Mouse (Mus musculus): ENCODE measurements around the gene Atxn1. TPM values are rescaled to one million over a fixed set of nuclear protein-coding genes. Genes with fewer than 3 reads are reported as not detected.

Atxn1 gene
- polyA plus RNA-seq (2012; rRNA removed) = 12.4 and 17.5 TPM in 2 replicates

DNA sequence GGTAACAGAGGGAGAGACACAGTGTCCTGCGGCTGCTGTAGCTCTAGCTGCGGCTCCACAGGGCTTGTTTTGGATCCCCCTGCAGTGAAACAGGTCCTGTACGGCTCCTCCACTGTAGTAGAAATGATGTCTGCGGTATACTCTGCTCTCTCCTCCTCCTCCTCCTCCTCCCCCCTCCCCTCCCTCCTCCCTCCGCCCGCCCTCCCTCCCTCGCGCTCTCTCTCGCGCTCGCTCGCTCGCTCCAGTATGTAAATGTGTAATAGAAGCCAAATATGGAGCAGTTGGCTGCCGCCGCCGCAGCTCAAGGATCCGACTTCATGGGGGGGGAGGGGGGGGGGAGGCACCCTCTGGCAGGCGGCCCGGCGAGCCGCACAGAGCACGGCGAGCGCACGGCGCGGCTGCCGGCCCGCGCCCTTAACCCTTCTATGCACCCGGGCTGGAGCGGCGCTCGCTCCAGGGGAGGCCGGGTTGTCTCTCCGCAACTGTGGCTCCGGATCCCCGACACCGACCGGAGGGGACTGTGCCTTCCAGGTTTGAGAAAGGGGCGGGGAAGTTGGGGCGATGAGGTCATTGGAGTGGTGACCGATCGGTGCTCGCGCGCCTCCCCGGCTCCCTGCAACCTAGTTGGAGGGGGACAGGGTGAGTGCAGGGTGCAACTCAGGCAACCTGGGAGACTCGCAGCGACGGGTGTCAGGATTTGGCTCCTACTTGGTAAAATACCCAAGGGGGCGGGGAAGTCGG, at the start of gene Atxn1:
Gene Atxn1 (minus strand): TSS at position 156 of the 741 bp plus-strand sequence.
- DNase-seq (ENCODE audit: low spot score) = peak; percentile 80

DNA sequence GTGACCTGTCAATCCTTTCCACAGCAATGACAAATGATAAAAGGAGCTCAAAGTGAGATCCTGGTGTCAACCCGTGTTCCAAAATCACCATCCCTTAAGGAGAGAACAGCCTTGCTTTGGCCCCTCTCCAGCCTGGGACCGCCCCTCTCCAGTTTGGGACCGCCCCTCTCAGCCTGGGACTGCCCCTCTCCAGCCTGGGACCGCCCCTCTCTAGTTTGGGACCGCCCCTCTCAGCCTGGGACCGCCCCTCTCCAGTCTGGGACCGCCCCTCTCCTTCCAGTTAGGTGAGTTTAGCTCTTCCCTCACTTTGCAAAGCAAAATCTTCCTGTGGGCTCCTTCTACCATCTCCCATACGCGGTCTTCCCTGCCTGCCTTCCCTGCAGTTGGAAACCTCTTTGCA, 46.4 kb upstream of the Atxn1 start:
- DNase-seq (ENCODE audit: low spot score) = no peak

- DNase-seq (ENCODE audit: low spot score) = no peak
Observed at GRCm38 (mm10) chr13:46010075-46010474, 45.3 kb upstream of the Atxn1 start.

- DNase-seq (ENCODE audit: low spot score) = no peak
Observed at GRCm38 (mm10) chr13:46008831-46009666, 44.2 kb upstream of the Atxn1 start.

DNA sequence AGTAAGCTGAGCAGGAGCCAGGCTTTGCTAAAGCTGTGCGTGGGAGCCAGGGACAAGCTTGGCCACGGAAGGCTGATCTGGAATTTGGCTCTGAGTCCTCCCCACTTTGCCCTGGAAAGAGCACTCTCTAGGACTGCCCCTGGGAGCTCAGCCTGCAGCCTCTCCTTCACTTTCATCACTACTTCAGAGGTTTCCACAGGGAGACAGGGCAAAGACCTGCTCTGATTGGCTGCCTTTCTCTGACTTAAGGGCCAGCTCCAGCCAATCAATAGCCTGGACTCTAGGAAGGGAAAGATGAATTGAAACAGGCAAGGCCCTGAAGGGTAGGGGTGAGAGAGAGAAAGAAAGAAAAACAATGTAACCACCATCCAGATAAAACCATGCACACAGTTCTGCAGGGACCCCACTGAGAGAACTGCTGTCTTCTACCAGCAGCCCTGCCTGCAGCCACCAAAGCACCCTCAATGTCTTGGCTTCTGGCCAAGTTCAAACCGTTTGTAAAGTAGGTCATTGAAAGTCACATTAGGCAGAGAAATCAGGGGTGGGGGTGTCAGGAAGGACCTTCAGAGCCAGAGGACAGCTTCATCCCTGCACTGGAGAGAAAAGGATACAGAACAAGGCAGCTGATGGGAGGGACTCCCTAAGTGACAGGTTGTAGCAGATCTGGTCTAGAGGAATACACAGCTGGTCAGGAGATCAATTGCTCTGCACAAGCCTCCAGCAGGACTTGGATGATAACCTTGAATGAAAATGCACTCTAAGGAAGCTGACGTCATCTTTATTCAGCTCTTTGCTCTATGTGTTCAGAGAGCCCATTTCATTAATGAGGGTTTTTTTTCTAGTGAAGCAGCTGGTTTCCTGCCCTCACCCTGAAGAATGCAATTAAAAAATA, 41.6 kb upstream of the Atxn1 start:
- DNase-seq (ENCODE audit: low spot score) = no peak

DNA sequence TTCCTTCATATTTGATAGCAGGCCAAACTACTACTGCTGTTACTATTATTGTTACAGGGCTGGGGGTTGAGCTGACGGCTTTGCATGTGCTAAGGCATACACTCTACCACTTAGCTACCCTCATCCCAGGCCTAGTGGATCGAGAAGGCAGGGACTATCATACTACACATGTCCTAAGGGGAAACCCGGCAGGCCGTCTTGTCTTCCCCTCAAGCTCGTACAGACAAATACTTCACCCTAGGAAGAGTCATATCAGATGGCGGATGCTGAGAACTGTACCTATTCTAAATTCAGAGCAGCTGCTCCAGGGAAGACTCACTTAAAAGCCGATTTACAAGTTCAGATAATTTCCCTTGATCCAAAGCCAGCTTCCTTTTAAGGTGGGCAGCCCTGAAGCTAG, 40.8 kb upstream of the Atxn1 start:
- no peak for DNase-seq (ENCODE audit: low spot score)

DNA sequence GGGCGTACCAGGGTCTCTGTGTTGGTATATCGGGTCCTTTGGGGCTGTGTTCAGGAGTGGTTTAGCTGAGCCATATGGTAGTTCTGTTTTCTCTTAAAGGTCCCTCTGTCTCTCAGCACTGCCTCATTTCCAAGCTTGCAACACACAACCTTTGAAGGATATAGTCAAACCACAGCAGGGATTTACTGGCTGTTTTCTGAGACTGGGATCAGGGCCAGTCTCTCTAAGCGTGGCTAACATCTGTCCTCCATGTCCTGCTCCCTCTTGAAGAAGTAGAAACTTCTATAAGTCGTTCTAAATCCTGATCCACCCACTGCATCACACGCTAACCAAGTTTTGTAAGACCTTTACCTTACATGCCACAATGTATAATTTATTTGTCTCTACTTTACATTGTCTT, 36.5 kb upstream of the Atxn1 start:
- no peak for DNase-seq (ENCODE audit: low spot score)

DNA sequence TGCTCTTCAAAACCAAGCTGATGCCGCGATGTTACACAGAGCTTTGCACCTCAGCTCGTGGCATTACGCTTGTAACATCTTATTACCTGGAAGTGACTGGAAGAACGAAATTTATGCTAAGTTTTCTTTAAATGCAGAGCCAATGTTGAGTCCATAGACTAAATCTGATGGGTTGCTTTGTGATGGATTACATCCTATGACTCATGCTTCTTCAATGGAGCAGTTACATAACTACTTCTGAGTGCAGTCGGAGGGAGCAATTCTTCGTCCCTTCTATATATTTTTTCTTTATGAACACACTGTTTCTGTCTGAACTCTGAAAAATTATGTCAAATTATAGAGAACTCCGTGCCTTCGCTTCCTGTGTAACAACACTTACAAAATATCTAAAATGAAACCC, 28.1 kb upstream of the Atxn1 start:
- DNase-seq (ENCODE audit: low spot score) = no peak

- DNase-seq (ENCODE audit: low spot score) = no peak
Observed at GRCm38 (mm10) chr13:45990486-45990885, 25.7 kb upstream of the Atxn1 start.

- no peak for DNase-seq (ENCODE audit: low spot score)
Observed at GRCm38 (mm10) chr13:45979246-45979645, 14.4 kb upstream of the Atxn1 start.

DNA sequence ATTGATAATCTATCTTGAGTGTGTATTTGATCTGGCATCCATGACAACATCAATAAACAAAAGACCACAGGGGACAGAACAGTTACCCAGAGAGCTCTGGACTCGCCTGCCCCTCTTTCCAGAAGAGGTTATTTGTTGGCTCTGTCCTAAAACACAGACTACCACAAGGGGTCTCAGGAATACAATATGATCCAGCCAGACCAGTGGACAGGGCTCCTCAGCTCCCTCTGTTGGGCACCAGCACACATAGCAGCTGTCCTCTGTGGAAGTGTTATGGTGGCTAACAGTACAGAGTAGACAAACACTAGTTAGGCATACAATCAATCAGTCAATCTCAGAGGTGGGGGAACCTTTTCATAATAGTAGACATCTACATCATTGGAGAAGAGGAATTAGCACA, 12.1 kb upstream of the Atxn1 start:
- no peak for DNase-seq (ENCODE audit: low spot score)

GRCm38 (mm10) chr13:45974651-45975050, 9.8 kb upstream of the Atxn1 start:
- no peak for DNase-seq (ENCODE audit: low spot score)

DNA sequence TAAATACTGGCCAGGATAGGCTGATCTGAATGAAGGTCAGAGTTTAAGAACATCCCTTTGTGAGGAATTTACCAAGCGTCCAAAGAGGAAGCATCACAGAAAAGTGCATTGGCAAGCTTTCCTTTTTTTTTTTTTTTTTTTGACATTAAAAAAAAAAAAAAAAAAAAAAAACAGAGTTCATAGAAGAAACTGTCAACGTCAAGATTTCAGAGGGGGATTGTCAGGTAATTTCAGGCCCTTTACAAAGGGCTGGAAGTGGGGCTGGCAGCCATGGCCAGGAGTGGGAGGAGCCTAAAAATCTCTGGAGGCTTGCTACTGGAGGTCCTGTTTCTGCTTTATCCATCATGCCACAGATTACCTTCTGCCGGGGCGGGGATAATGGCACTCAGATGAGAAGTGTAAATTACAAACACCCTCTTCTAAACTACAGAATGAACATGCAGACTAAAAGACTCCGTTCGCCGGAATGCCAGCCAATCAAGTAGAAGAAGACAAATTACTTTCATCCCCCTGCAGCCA, 9.2 kb upstream of the Atxn1 start:
- no peak for DNase-seq (ENCODE audit: low spot score)

GRCm38 (mm10) chr13:45970920-45971536, 6.2 kb upstream of the Atxn1 start:
- no peak for DNase-seq (ENCODE audit: low spot score)

GRCm38 (mm10) chr13:45968206-45968605, 3.4 kb upstream of the Atxn1 start:
- DNase-seq (ENCODE audit: low spot score) = no peak

- DNase-seq (ENCODE audit: low spot score) = no peak
Observed at GRCm38 (mm10) chr13:45967371-45967770, 2.6 kb upstream of the Atxn1 start.

DNA sequence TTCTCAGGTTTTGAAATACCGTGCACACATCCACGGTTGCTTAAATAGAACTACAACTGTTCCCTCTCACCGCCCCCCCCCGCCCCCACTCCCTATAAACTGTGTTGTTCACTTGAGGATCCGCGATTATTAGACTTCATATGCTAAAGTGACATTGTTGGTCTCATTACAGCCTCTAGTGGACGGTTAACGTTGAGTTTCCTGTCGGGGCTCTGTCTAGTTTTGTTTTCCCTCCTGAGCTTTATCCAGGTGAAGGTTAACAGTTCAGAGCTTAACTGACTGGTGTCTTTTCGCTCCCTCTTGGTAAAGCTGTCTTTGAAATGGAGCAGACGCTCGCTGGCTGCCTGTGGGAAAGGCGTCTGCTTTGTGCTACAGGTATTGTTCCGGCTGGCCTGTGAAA, 1.8 kb upstream of the Atxn1 start:
- no peak for DNase-seq (ENCODE audit: low spot score)

- no peak for DNase-seq (ENCODE audit: low spot score)
Observed at GRCm38 (mm10) chr13:45965594-45966432, 1.0 kb upstream of the Atxn1 start.

- no peak for DNase-seq (ENCODE audit: low spot score)
Observed at GRCm38 (mm10) chr13:45964331-45964852, 416 bp downstream of the Atxn1 start.
